ENCODE assay signal across 8 mouse cellular contexts in genomic region chr5:115373441-115374203, GRCm38 (mm10). TPM values are rescaled to one million over a fixed set of nuclear protein-coding genes. Genes with fewer than 3 reads are reported as not detected.
DNase-seq lines count a peak whose midpoint lies in the region; ATAC-seq and TF ChIP-seq lines count a peak whose summit lies in the region.

No protein-coding gene starts in this region.

- WGBS in kidney, adult 2 months: 26% methylated on average over 26 of the region's 26 CpGs
- WGBS in intestine, embryonic 16.5 days: 25% methylated on average over 26 of the region's 26 CpGs

- H3K4me2 ChIP-seq in intestine, embryonic 16.5 days (ENCODE audit: low read depth, low read length): peak overlapping the region; percentile 49

- no peaks in the 10 kb centered on the region for H3K9me3 ChIP-seq in intestine, embryonic 16.5 days (ENCODE audit: control insufficient read depth, low read length)

- H3K4me1 ChIP-seq in kidney, adult 2 months (ENCODE audit: control insufficient read depth, insufficient read depth, low read length): no peaks in the 10 kb centered on the region
- H3K4me1 ChIP-seq in intestine, embryonic 16.5 days (ENCODE audit: control insufficient read depth, insufficient read depth, low read length): peaks cover 3% of the 10 kb centered on the region; the same call in 1 of the 2 replicates

- ATAC-seq in intestine, embryonic 16.5 days: no peak

- no peak overlapping the region for H3K27ac ChIP-seq in kidney, adult 2 months (ENCODE audit: insufficient read depth, low read depth, low read length)
- no peak overlapping the region for H3K27ac ChIP-seq in intestine, embryonic 16.5 days (ENCODE audit: low read length)

- intact Hi-C loops in gastrocnemius, postnatal 36 days (cut with DNase I): no loop called here

- H3K9ac ChIP-seq in intestine, embryonic 16.5 days (ENCODE audit: low read depth, low read length): peak overlapping the region; percentile 50; the same call in 1 of the 2 replicates

- TF ChIP-seq CTCF in kidney, adult 2 months (conservative IDR thresholded peaks at IDR 0.05; ENCODE audit: insufficient read depth, insufficient read length, low read depth, low read length): no peak

- no peak overlapping the region for H3K4me3 ChIP-seq in kidney, adult 2 months (ENCODE audit: insufficient read depth, low read depth, low read length)
- H3K4me3 ChIP-seq in intestine, embryonic 16.5 days (ENCODE audit: low read length): peak overlapping the region; percentile 26

- H3K27me3 ChIP-seq in kidney, adult 2 months (replicated peaks; ENCODE audit: control insufficient read depth, insufficient read depth, low read length): no peaks in the 10 kb centered on the region
- no peaks in the 10 kb centered on the region for H3K27me3 ChIP-seq in intestine, embryonic 16.5 days (replicated peaks; ENCODE audit: control insufficient read depth, insufficient read depth, low read length)

- no peaks in the 10 kb centered on the region for H3K36me3 ChIP-seq in kidney, adult 2 months (ENCODE audit: control insufficient read depth, insufficient read depth, low read length)
- no peaks in the 10 kb centered on the region for H3K36me3 ChIP-seq in intestine, embryonic 16.5 days (ENCODE audit: control insufficient read depth, insufficient read depth, low read length)

- TF ChIP-seq POLR2A in kidney, adult 2 months (IDR thresholded peaks at IDR 0.05; ENCODE audit: low read depth, low read length): no peak

- peak; percentile 51 for DNase-seq in kidney, postnatal 10 days
- no peak for DNase-seq in kidney, adult 2 months
- DNase-seq in embryo, embryonic 9.5 days (ENCODE audit: extremely low spot score): peak; percentile 82
- DNase-seq in retina, postnatal 1 day: peak; percentile 96
- no peak for DNase-seq in gastrocnemius, postnatal 36 days
- DNase-seq in cerebellum, postnatal 25 days: no peak
- DNase-seq in thymus, adult 18-20 months: no peak

RNA-seq across cellular contexts. Expression of gene Cox6a1, which starts 24.8 kb away (rescaled TPM):
- 4,626 and 5,972 TPM in 2 replicates for polyA plus RNA-seq in kidney, adult 2 months (2012; rRNA removed)
- polyA plus RNA-seq in intestine, embryonic 16.5 days (2015; fragmentation: Nextera tagmentation; extraction: Ambion mirVana): 1,462 and 1,500 TPM in 2 replicates
- 10 to 100 TPM; 49.7 to 56.1 TPM for total RNA-seq in gastrocnemius, postnatal 36 days (2021)

RNA-seq across cellular contexts. Expression of gene Triap1, which starts 32.6 kb away (rescaled TPM):
- 15.9 and 20.1 TPM in 2 replicates for polyA plus RNA-seq in kidney, adult 2 months (2012; rRNA removed)
- polyA plus RNA-seq in intestine, embryonic 16.5 days (2015; fragmentation: Nextera tagmentation; extraction: Ambion mirVana): 62.0 and 67.4 TPM in 2 replicates
- 10 to 100 TPM; 16.5 to 19.4 TPM for total RNA-seq in gastrocnemius, postnatal 36 days (2021)

RNA-seq across cellular contexts. Expression of gene Gatc, which starts 32.6 kb away (rescaled TPM):
- 12.1 and 16.0 TPM in 2 replicates for polyA plus RNA-seq in kidney, adult 2 months (2012; rRNA removed)
- polyA plus RNA-seq in intestine, embryonic 16.5 days (2015; fragmentation: Nextera tagmentation; extraction: Ambion mirVana): 23.4 and 23.9 TPM in 2 replicates
- 10 to 100 TPM; 22.0 to 22.2 TPM for total RNA-seq in gastrocnemius, postnatal 36 days (2021)

RNA-seq across cellular contexts. Expression of gene Srsf9, which starts 46.6 kb away (rescaled TPM):
- polyA plus RNA-seq in kidney, adult 2 months (2012; rRNA removed): 39.2 and 44.8 TPM in 2 replicates
- 67.9 and 121 TPM in 2 replicates for polyA plus RNA-seq in intestine, embryonic 16.5 days (2015; fragmentation: Nextera tagmentation; extraction: Ambion mirVana)
- total RNA-seq in gastrocnemius, postnatal 36 days (2021): 10 to 100 TPM; 10.7 to 11.0 TPM

RNA-seq across cellular contexts. Expression of gene Msi1, which starts 55.8 kb away (rescaled TPM):
- 2.0 and 2.5 TPM in 2 replicates for polyA plus RNA-seq in kidney, adult 2 months (2012; rRNA removed)
- 3.0 and 4.5 TPM in 2 replicates for polyA plus RNA-seq in intestine, embryonic 16.5 days (2015; fragmentation: Nextera tagmentation; extraction: Ambion mirVana)
- total RNA-seq in gastrocnemius, postnatal 36 days (2021): under 1 TPM; 0.36 to 0.49 TPM

Comparison
In these comparisons a context has a peak if more than half of its experiments do, and no peak if none do; other contexts are left out.
1. DNase-seq: peak in kidney, postnatal 10 days (single experiment), embryo, embryonic 9.5 days (single experiment) and retina, postnatal 1 day (single experiment); none in kidney, adult 2 months (single experiment), gastrocnemius, postnatal 36 days (0 of 2), cerebellum, postnatal 25 days (0 of 2) and thymus, adult 18-20 months (0 of 2).